Mouse (Mus musculus) testis, adult 2 months (tissue): ENCODE results near the gene Nup93.

Experiments used
- CTCF ChIP-seq: fragments of 200-500 bp; IDR thresholded peaks from 2 replicates; pipeline ENCODE4 v1.5.1; 2012; ENCODE audit warnings: low read depth, mild to moderate bottlenecking, inconsistent platforms, low read length, moderate library complexity; ENCODE audit not compliant: control insufficient read depth, insufficient read depth, insufficient replicate concordance
- POLR2A ChIP-seq: fragments of 200-500 bp; IDR thresholded peaks from 2 replicates; pipeline ENCODE4 v1.6.1; 2012; ENCODE audit warnings: low read depth, mild to moderate bottlenecking, inconsistent platforms, low read length, moderate library complexity; ENCODE audit not compliant: control insufficient read depth

DNA sequence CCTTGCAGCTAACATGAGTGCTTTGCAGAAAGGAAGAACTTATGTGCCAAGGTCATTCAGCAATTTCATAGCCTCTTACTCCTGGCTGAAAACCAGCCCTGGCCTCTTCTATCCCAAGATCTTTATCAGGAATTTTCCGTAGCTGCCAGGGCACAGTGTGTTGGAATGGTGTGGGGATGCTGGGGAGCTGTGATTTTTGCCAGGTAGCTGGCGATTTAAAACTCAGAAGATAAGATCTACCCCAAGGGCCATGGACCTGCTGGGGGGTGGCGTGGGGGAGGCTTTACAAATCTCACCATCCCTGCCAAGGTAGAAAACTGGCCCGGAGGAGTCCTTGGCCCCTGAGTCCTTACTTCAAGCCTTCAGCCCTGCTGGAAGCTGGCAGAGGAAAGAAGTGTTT, 111.7 kb downstream of the Nup93 start:
- TF ChIP-seq POLR2A (no peak), CTCF (no peak)
